Mouse (Mus musculus): ENCODE measurements around the gene Naa16. TPM values are rescaled to one million over a fixed set of nuclear protein-coding genes. Genes with fewer than 3 reads are reported as not detected.

Naa16 gene
- 47.8 TPM for polyA plus RNA-seq (2017; shearing (Covaris generic))

GRCm38 (mm10) chr14:79390265-79390926, at the start of gene Naa16:
TSS of gene Naa16 (minus strand) at chr14:79390778.

GRCm38 (mm10) chr14:79425979-79426729, 35.6 kb upstream of the Naa16 start, which contains the start of gene Kbtbd7:
TSS of gene Kbtbd7 (plus strand) at chr14:79426511.

GRCm38 (mm10) chr14:79397321-79398122, 6.9 kb upstream of the Naa16 start, which contains the start of gene Mtrf1:
TSS of gene Mtrf1 (plus strand) at chr14:79397772.

GRCm38 (mm10) chr14:79301466-79301875, 89.1 kb downstream of the Naa16 start, which contains the start of gene Rgcc:
TSS of gene Rgcc (minus strand) at chr14:79301645.

Other genes with a start within 250 kb of the Naa16 start
- not detected for gene Zfp957, start 143.4 kb downstream of the Naa16 start, polyA plus RNA-seq (2017; shearing (Covaris generic))
- gene Rgcc, start 89.1 kb downstream of the Naa16 start, polyA plus RNA-seq (2017; shearing (Covaris generic)), result 199 TPM
- gene Mtrf1, start 7.0 kb upstream of the Naa16 start, polyA plus RNA-seq (2017; shearing (Covaris generic)), result 2.3 TPM
- gene Kbtbd7, start 35.7 kb upstream of the Naa16 start, polyA plus RNA-seq (2017; shearing (Covaris generic)), result 3.6 TPM
- 0.17 TPM for gene Kbtbd6, start 61.1 kb upstream of the Naa16 start, polyA plus RNA-seq (2017; shearing (Covaris generic))
- gene Elf1, start 90.4 kb upstream of the Naa16 start, polyA plus RNA-seq (2017; shearing (Covaris generic)), result 293 TPM
- gene Wbp4, start 90.7 kb upstream of the Naa16 start, polyA plus RNA-seq (2017; shearing (Covaris generic)), result 42.2 TPM
- 130 TPM for gene Sugt1, start 196.9 kb upstream of the Naa16 start, polyA plus RNA-seq (2017; shearing (Covaris generic))

Measured in effector memory CD4-positive, alpha-beta T cell, adult 5 months (primary cell).